ENCODE assay signal across 8 mouse cellular contexts in genomic region chr6:138422671-138423321, GRCm38 (mm10).
DNase-seq lines count a peak whose midpoint lies in the region; ATAC-seq lines count a peak whose summit lies in the region.

No protein-coding gene starts in this region.

- ATAC-seq in kidney, embryonic 16.5 days (ENCODE audit: low FRiP score, low TSS enrichment): peak; percentile 53; the same call in 1 of the 2 replicates
- ATAC-seq in embryonic facial prominence, embryonic 15.5 days (ENCODE audit: insufficient number of reproducible peaks, low FRiP score, low TSS enrichment, low read depth): no peak
- ATAC-seq in hindbrain, embryonic 14.5 days (ENCODE audit: low FRiP score): peak; percentile 28

- H3K4me1 ChIP-seq in kidney, embryonic 16.5 days (ENCODE audit: insufficient read depth, low read length): peaks cover 20% of the 10 kb centered on the region
- peaks cover 18% of the 10 kb centered on the region for H3K4me1 ChIP-seq in embryonic facial prominence, embryonic 15.5 days
- H3K4me1 ChIP-seq in hindbrain, embryonic 14.5 days (replicated peaks; ENCODE audit: control insufficient read depth, insufficient read depth, low read length): peaks cover 43% of the 10 kb centered on the region

- H3K9ac ChIP-seq in kidney, embryonic 16.5 days (replicated peaks; ENCODE audit: low read length): no peak overlapping the region
- H3K9ac ChIP-seq in embryonic facial prominence, embryonic 15.5 days: no peak overlapping the region
- H3K9ac ChIP-seq in hindbrain, embryonic 14.5 days: peak overlapping the region; percentile 61

- no peaks in the 10 kb centered on the region for H3K9me3 ChIP-seq in kidney, embryonic 16.5 days (ENCODE audit: low read length)
- no peaks in the 10 kb centered on the region for H3K9me3 ChIP-seq in embryonic facial prominence, embryonic 15.5 days (replicated peaks)
- no peaks in the 10 kb centered on the region for H3K9me3 ChIP-seq in hindbrain, embryonic 14.5 days (ENCODE audit: control insufficient read depth, low read length)

- H3K4me2 ChIP-seq in kidney, embryonic 16.5 days (replicated peaks; ENCODE audit: low read depth, low read length): peak overlapping the region; percentile 64
- peak overlapping the region; percentile 62 for H3K4me2 ChIP-seq in embryonic facial prominence, embryonic 15.5 days (replicated peaks)
- peak overlapping the region; percentile 59 for H3K4me2 ChIP-seq in hindbrain, embryonic 14.5 days (replicated peaks)

- no peaks in the 10 kb centered on the region for H3K36me3 ChIP-seq in kidney, embryonic 16.5 days (ENCODE audit: insufficient read depth, low read length)
- no peaks in the 10 kb centered on the region for H3K36me3 ChIP-seq in embryonic facial prominence, embryonic 15.5 days
- no peaks in the 10 kb centered on the region for H3K36me3 ChIP-seq in hindbrain, embryonic 14.5 days (replicated peaks; ENCODE audit: control insufficient read depth, insufficient read depth)

- WGBS in kidney, embryonic 16.5 days: under 1% methylated on average over 15 of the region's 16 CpGs
- 0% methylated on average over 16 of the region's 16 CpGs for WGBS in embryonic facial prominence, embryonic 15.5 days
- under 1% methylated on average over 16 of the region's 16 CpGs for WGBS in hindbrain, embryonic 14.5 days

- H3K27ac ChIP-seq in kidney, embryonic 16.5 days (ENCODE audit: low read length): no peak overlapping the region
- H3K27ac ChIP-seq in embryonic facial prominence, embryonic 15.5 days (replicated peaks): no peak overlapping the region
- peak overlapping the region; percentile 89 for H3K27ac ChIP-seq in hindbrain, embryonic 14.5 days

- H3K27me3 ChIP-seq in kidney, embryonic 16.5 days (ENCODE audit: insufficient read depth, low read length): peaks cover 47% of the 10 kb centered on the region
- peaks cover 30% of the 10 kb centered on the region for H3K27me3 ChIP-seq in embryonic facial prominence, embryonic 15.5 days
- H3K27me3 ChIP-seq in hindbrain, embryonic 14.5 days (ENCODE audit: control insufficient read depth, insufficient read depth, low read length): no peaks in the 10 kb centered on the region

- H3K4me3 ChIP-seq in kidney, embryonic 16.5 days (ENCODE audit: low read length): peak overlapping the region; percentile 44
- H3K4me3 ChIP-seq in embryonic facial prominence, embryonic 15.5 days (replicated peaks): peak overlapping the region; percentile 39
- H3K4me3 ChIP-seq in hindbrain, embryonic 14.5 days (replicated peaks; ENCODE audit: low read length): peak overlapping the region; percentile 44

- no peak for DNase-seq in kidney, adult 18-20 months
- peak; percentile 42 for DNase-seq in hindbrain, embryonic 14.5 days (ENCODE audit: low spot score)
- DNase-seq in liver: peak; percentile 5
- DNase-seq in right cerebral cortex, adult 2 months (ENCODE audit: low spot score in 2 of 2): peak; percentile 53 to 69
- DNase-seq in thymus, postnatal 10 days (ENCODE audit: low spot score in 2 of 2): no peak
- DNase-seq in c-Kit-positive CD71-positive TER-119-positive erythroid progenitor cells, embryonic 14.5 days (ENCODE audit: low spot score): no peak

Comparison
In these comparisons a context has a peak if more than half of its experiments do, and no peak if none do; other contexts are left out.
1. DNase-seq: peak in hindbrain, embryonic 14.5 days (single experiment), liver (single experiment) and right cerebral cortex, adult 2 months (2 of 2); none in kidney, adult 18-20 months (single experiment), thymus, postnatal 10 days (0 of 2) and c-Kit-positive CD71-positive TER-119-positive erythroid progenitor cells, embryonic 14.5 days (single experiment).
2. Peak in every context shown above with its lines, with median percentiles within 50 percentile points of each other: H3K4me2 ChIP-seq and H3K4me3 ChIP-seq.